Mouse (Mus musculus) bone marrow macrophage, adult 2 months (primary cell): ENCODE data around the gene Atcay.

Source experiments
- CTCF ChIP-seq: IDR thresholded peaks from 2 replicates; pipeline ENCODE4 v1.5.1; 2012; ENCODE audit warnings: low read depth, mild to moderate bottlenecking, low read length, moderate library complexity
- POLR2A ChIP-seq: IDR thresholded peaks from 2 replicates; pipeline ENCODE4 v1.6.1; 2012; ENCODE audit warnings: mild to moderate bottlenecking, low read depth, low read length, borderline replicate concordance

DNA sequence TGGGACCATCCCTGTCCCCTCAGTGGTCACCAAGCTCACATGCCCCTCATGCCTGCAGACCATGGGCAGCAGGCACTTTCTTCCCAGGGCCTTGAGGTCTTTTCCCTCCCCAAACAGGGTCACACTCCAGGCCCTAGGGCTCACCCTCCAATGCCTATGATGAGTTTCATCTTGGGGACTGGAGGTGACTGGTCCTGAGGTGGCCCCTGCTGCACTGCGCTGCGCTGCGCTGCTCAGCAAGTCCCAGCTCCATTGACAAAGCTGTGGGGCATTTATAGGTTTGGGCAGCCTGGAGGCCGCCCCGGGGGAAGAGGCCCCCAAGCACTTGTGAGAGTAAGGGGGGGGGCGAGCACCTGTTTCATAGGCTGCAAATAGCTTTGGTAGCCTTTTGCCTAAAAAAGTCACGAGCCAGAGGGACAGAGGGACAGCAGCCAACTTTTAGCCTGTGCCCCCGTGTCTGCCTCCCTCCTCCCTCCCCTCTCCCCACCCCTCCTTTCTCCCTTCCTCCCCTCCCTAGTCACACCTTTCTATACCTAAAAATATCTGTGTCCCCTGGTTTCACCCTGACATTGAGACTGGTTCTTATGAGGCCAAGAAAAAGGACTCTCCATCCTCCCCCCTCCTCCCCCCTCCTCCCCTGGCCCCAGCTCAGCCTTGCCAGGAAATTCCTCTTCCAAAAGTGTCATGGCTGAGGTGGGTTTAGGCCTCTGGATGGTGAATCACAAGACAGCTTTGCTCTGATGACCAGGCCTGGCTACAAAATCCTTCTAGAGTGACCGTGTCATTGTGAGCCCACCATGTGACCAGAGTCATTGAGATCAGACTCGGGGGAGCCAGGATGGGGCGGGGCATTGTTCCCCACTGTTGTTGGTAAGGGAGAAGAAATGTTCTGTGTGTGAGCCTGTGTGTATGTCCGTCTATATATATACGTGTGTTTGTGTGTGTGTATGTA lies 28.6 kb downstream of the Atcay start, which contains the start of gene Nmrk2:
- no peak for TF ChIP-seq CTCF
- no peak for TF ChIP-seq POLR2A
